Mouse (Mus musculus) cerebellum, postnatal 25 days (tissue): ENCODE measurements around the gene Pcdh17.
A peak's percentile ranks its signal among the peaks of the same experiment; 100 is the strongest.

ENCODE experiments used
- DNase-seq, 2 experiments: peaks; one replicate each; pipeline ENCODE4 v3.0.0; 2021; ENCODE audit warnings: mixed read lengths in 2 of 2

Gene Pcdh17

GRCm38 (mm10) chr14:84443288-84443686 lies at the start of gene Pcdh17:
Gene Pcdh17, plus strand, starts transcription at chr14:84443563.
- DNase-seq: peak; percentile 96 to 97

DNA sequence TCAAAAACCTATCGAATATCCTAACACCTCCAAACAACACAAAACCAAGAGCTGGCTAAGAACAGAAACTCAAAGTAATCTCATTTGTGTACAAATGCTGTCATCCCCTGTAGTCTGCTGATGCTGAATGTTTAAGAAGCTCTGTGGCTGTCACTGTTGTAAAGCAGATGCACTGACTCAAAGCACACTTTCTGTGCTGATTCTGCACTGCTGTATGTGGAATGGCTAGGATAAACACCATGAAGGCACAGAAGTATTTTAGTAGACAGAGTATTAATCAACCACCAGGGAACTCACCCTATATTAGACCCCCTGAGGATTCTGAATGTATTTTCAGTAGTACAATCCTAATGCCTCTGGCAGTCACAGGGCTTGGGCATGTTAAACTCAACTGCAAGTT lies 46.2 kb upstream of the Pcdh17 start:
- DNase-seq: no peak

DNA sequence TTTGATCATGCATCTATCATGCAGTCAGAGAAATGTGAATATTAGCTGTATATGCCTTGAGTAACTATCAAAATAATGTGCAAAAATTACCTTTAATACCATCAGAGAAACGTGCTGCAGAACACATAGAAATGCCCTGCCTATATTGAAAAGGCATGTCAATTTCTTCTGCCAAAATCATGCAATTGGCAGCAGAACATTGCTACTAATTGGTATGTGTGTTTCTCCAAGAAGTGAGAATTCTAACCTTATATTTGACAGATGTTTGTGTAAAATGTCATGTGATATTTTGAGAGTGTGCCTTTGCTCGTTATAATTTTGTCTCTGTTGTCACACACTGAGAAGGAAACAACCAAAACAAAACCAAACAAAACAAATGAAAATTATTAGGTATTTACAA lies 18.6 kb upstream of the Pcdh17 start:
- no peak for DNase-seq

DNA sequence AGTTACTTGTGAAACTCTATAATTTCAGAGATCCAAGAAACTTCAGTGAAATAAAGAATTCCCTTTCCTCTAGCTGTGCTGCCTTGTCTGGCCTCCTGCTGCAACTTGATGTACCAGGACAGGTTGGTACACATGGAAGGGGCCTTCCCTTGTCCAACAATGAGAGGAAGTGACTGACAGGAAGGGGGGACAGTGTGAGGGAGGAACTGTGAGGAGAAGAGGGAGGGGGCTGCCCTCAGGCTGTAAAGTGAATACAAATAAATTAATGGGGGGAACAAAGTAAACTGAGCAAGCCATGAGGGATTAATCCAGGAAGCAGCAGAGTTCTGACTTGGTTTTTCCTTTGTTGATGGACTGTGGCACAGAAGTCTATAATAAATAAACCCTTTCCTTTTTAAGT lies 16.7 kb upstream of the Pcdh17 start:
- DNase-seq: no peak

GRCm38 (mm10) chr14:84438066-84438770 lies 5.1 kb upstream of the Pcdh17 start:
- peak in 1 of 2 experiments; percentile 51 for DNase-seq

- peak; percentile 6 to 49 for DNase-seq
These were observed 2.5 kb upstream of the Pcdh17 start for GRCm38 (mm10) chr14:84440903-84441302.

- DNase-seq: peak; percentile 43 to 72
These were observed 655 bp upstream of the Pcdh17 start for GRCm38 (mm10) chr14:84442528-84443287.

GRCm38 (mm10) chr14:84443761-84444160 lies 398 bp downstream of the Pcdh17 start:
- peak in 1 of 2 experiments; percentile 11 for DNase-seq

DNA sequence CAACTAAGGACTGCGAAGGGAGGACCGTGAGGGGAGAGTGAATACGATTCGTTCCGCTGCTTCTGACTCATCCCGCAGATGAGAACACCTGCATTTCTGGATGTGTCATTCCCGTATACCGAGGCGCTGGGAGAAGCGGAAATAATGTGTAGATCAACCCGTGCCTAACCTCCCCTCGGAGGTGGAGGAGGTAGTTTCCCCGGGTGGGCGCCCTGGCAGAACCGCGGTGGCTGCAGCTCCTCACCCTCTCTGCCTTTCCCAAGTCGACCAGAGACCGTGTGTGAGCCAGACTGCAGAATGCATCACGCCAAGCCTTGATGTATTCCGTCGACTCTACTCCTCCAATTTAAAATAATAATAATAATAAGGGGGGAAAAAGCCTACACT lies 906 bp downstream of the Pcdh17 start:
- peak; percentile 40 to 43 for DNase-seq

DNA sequence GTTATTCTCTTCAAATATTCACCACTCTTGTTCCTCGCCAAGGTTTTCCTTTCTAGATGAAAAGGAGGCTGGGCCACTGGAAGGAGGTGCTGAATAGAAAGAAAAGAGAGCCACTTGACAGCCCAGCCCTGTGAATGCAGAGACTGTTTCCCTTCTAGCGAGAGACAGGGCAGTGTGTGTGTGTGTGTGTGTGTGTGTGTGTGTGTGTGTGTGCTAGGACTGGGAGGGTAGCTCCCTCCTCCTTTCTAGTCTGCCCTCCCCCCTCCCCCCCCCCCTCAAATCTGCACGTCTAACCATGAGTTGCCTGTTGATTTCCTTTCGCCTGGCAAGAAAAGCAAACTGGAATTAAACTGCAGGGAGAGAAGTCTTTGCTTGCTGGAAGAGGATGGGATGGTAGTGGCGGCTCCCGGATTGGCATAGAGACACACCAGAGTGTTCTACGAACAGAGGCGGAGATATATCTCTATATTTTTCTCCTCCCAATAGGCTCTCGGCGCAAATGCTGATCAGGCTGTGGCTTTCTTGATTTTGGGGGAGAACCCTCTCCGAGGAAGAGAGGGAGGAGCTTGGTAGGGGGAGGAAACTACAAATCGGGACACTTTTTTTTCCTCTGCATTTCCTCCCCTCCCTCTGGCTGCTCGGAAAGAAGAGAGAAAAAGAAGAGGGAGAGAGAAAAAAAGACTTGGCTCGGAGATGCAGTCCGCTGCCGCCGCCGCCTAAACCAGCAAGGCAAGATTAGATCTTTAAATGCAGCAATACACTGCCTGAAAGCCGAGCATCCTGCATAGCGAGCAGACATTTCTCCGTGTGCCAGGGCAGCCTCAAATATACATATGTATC lies 1.5 kb downstream of the Pcdh17 start:
- peak; percentile 28 to 50 for DNase-seq

GRCm38 (mm10) chr14:84445503-84446410 lies 2.4 kb downstream of the Pcdh17 start:
- peak; percentile 51 to 55 for DNase-seq

GRCm38 (mm10) chr14:84446411-84446915 lies 3.1 kb downstream of the Pcdh17 start:
- DNase-seq: peak; percentile 20 to 22

DNA sequence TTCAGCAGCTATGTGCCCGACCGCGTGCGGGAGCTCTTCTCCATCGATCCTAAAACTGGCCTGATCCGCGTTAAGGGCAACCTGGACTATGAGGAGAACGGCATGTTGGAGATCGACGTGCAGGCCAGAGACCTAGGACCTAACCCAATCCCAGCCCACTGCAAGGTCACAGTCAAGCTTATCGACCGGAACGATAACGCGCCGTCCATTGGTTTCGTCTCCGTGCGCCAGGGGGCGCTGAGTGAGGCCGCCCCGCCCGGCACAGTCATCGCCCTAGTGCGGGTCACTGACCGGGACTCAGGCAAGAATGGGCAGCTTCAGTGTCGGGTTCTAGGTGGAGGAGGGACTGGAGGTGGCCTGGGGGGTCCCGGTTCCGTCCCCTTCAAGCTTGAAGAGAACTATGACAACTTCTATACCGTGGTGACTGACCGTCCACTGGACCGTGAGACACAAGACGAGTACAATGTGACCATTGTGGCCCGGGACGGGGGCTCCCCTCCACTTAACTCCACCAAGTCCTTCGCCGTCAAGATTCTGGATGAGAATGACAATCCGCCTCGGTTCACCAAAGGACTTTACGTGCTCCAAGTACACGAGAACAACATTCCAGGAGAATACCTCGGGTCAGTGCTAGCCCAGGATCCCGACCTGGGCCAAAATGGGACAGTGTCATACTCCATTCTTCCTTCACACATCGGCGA lies 3.7 kb downstream of the Pcdh17 start:
- peak; percentile 42 to 60 for DNase-seq

DNA sequence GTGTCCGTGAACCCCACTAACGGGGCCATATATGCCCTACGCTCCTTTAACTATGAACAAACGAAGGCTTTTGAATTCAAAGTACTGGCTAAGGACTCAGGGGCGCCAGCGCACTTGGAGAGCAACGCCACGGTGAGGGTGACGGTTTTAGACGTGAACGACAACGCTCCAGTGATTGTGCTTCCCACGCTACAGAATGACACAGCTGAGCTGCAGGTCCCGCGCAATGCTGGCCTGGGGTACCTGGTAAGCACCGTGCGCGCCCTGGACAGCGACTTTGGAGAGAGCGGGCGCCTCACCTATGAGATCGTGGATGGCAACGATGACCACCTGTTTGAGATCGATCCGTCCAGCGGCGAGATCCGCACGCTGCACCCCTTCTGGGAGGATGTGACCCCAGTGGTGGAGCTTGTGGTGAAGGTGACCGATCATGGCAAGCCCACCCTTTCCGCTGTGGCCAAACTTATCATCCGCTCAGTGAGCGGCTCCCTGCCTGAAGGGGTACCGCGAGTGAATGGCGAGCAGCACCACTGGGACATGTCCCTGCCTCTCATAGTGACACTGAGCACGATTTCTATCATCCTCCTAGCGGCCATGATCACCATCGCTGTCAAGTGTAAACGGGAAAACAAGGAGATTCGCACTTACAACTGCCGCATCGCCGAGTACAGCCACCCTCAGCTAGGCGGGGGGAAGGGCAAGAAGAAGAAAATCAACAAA lies 4.5 kb downstream of the Pcdh17 start:
- DNase-seq: peak; percentile 31 to 33

DNA sequence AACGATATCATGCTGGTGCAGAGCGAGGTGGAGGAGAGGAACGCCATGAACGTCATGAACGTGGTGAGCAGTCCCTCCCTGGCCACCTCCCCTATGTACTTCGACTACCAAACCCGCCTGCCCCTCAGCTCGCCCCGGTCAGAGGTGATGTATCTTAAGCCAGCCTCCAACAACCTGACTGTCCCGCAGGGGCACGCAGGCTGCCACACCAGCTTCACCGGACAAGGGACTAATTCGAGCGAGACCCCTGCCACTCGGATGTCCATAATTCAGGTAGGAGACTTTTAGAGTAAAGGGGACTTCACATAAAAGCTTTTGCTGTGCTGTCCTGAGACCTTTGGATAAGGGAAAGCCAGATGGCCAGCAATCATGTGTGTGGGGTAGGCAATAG lies 5.0 kb downstream of the Pcdh17 start:
- no peak for DNase-seq

GRCm38 (mm10) chr14:84454074-84454845 lies 10.9 kb downstream of the Pcdh17 start:
- no peak for DNase-seq

GRCm38 (mm10) chr14:84475491-84475890 lies 32.1 kb downstream of the Pcdh17 start:
- DNase-seq: no peak

GRCm38 (mm10) chr14:84476336-84476735 lies 33.0 kb downstream of the Pcdh17 start:
- DNase-seq: no peak

GRCm38 (mm10) chr14:84476906-84477305 lies 33.5 kb downstream of the Pcdh17 start:
- DNase-seq: no peak

DNA sequence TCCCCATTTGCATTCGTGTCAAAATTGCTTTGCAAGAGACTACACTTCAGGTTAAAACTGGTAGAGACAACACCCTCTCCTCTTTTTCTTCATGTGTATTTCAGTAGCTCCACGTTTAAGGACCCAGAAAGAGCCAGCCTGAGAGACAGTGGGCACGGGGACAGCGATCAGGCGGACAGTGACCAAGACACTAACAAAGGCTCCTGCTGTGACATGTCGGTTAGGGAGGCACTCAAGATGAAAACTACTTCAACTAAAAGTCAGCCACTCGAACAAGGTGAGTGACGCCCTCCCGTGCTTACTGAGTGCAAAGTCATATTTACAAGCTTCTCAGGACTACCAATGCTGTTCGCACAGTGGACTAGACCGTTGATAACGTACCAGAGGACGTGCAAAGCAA lies 34.0 kb downstream of the Pcdh17 start:
- DNase-seq: peak; percentile 3 to 8
